Mouse (Mus musculus): ENCODE data around the gene Adm. TPM values are rescaled to one million over a fixed set of nuclear protein-coding genes. Genes with fewer than 3 reads are reported as not detected.

Gene Adm
- polyA plus RNA-seq, 1 experiment from 2014 or later: 2.5 TPM

DNA sequence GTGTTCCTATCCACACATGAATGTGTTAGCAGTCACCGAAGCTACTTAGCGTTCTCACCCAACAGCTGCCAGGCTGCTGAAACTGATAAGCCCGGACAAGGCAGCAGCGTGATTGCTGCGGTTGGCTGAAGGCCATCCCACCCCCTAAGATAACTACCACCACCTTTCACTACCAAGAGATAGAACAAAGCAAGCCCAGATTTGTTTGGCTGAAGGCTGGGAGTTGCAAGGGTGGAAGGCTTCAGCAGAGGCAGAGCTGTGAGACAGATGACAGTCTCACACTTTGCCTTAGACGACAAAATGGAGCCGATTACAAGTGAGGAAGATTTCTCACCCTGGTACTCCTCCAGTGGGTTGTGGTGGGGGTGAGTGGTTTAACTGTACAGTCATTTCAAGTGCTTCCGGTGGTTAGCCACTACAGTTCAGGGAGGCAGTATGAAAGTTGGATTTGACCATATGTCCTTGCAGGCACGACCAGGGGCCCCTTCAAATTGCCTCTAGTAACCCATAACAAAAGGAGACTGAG, 8.3 kb upstream of the Adm start:
- Histone ChIP-seq H3K4me1 (ENCODE audit: insufficient read depth) (peaks cover 15% of the 10 kb centered on the region; the same call in 1 of the 2 replicates), H3K27ac (ENCODE audit: low read depth) (no peak overlapping the region), H3K9me3 (ENCODE audit: low read depth, low read length) (no peaks in the 10 kb centered on the region), H3K4me3 (ENCODE audit: low read depth, low read length) (no peak overlapping the region), H3K27me3 (ENCODE audit: insufficient read depth, low read length) (no peaks in the 10 kb centered on the region), H3K9ac (no peak overlapping the region; the same call in 1 of the 2 replicates), H3K4me2 (no peak overlapping the region), H3K36me3 (ENCODE audit: insufficient read depth) (no peaks in the 10 kb centered on the region)
- no peak for TF ChIP-seq CTCF (IDR thresholded peaks at IDR 0.05; ENCODE audit: low read depth)
- WGBS: 11% methylated on average over 9 of the region's 9 CpGs
- DNase-seq (no peak), ATAC-seq (ENCODE audit: insufficient read depth) (no peak)

DNA sequence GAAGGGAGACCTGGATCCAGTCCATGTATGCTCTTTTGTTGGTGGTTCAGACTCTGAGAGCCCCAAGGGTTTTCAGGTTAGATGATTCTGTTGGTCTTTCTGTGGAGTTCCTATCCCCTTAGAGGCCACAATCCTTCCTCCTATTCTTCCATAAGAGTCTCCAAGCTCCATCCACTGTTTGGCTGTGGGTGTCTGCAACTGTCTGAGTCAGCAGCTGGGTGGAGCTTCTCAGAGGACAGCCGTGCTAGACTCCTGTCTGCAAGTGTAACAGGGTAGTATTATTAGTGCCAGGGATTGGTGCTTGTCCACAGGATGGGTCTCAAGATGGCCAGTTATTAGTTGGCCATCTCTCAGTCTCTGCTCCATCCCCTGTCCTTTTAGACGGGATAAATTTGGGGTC, 3.4 kb upstream of the Adm start:
- no peaks in the 10 kb centered on the region for H3K9me3 ChIP-seq (ENCODE audit: low read depth, low read length)
- TF ChIP-seq CTCF (IDR thresholded peaks at IDR 0.05; ENCODE audit: low read depth): no peak
- H3K36me3 ChIP-seq (ENCODE audit: insufficient read depth): no peaks in the 10 kb centered on the region
- H3K4me1 ChIP-seq (ENCODE audit: insufficient read depth): peaks cover 27% of the 10 kb centered on the region; the same call in 1 of the 2 replicates
- DNase-seq: no peak
- H3K4me3 ChIP-seq (ENCODE audit: low read depth, low read length): no peak overlapping the region
- no peak overlapping the region for H3K27ac ChIP-seq (ENCODE audit: low read depth)
- no peak for ATAC-seq (ENCODE audit: insufficient read depth)
- no peak overlapping the region for H3K4me2 ChIP-seq
- 47% methylated on average over 2 of the region's 2 CpGs for WGBS
- H3K27me3 ChIP-seq (ENCODE audit: insufficient read depth, low read length): peaks cover 31% of the 10 kb centered on the region
- H3K9ac ChIP-seq: no peak overlapping the region

DNA sequence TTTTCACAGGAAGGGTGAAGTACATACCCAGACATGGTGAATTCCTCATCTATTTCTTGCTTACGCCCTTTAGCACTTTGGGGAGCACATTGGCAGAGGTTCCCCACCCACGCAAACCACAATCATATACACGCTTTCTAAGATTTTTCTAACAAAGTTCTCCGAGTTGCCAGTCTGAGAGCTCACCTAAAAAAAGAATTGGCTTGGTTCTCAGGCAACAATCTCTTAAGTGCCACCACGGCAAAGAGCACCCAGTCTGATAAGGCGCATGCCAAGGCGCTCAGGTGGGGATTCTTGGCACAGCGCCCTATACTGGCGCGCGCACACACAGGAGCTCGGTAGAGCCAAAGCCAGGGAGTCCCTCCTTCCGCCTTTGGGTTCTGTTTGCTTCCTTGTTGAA, 2.5 kb upstream of the Adm start:
- Histone ChIP-seq H3K4me3 (ENCODE audit: low read depth, low read length) (no peak overlapping the region), H3K9me3 (ENCODE audit: low read depth, low read length) (no peaks in the 10 kb centered on the region), H3K4me1 (ENCODE audit: insufficient read depth) (peaks cover 24% of the 10 kb centered on the region; the same call in 1 of the 2 replicates), H3K27me3 (ENCODE audit: insufficient read depth, low read length) (peaks cover 39% of the 10 kb centered on the region), H3K9ac (no peak overlapping the region), H3K36me3 (ENCODE audit: insufficient read depth) (no peaks in the 10 kb centered on the region), H3K27ac (ENCODE audit: low read depth) (no peak overlapping the region), H3K4me2 (no peak overlapping the region)
- no peak for ATAC-seq (ENCODE audit: insufficient read depth)
- peak; percentile 74 for DNase-seq
- WGBS: 70% methylated on average over 13 of the region's 13 CpGs
- no peak for TF ChIP-seq CTCF (IDR thresholded peaks at IDR 0.05; ENCODE audit: low read depth)

DNA sequence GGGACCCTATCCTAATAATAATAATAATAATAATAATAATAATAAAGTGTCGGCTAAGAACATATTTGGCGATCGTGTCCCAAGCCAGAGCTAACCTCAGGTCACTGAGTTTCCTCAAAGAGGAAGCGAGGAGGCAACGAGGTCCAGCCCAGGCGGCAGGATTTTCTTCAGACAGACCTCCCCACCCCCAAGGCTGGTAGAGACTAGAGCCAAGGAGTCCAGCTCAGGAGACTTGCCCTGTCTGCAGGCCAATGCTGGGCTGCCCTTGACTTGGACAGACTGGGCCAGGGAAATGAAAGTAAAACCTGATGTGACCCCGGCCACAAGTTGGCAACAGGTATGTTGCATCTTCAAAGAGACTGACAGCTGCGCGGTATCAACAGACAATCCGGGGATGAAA, 2.0 kb upstream of the Adm start:
- H3K9ac ChIP-seq: no peak overlapping the region
- ATAC-seq (ENCODE audit: insufficient read depth) (no peak), DNase-seq (no peak)
- H3K27ac ChIP-seq (ENCODE audit: low read depth): no peak overlapping the region
- H3K4me1 ChIP-seq (ENCODE audit: insufficient read depth): peaks cover 26% of the 10 kb centered on the region; the same call in 1 of the 2 replicates
- H3K9me3 ChIP-seq (ENCODE audit: low read depth, low read length): no peaks in the 10 kb centered on the region
- 60% methylated on average over 10 of the region's 10 CpGs for WGBS
- H3K4me2 ChIP-seq: peak overlapping the region; percentile 95; the same call in 1 of the 2 replicates
- H3K4me3 ChIP-seq (ENCODE audit: low read depth, low read length): no peak overlapping the region
- H3K27me3 ChIP-seq (ENCODE audit: insufficient read depth, low read length): peaks cover 39% of the 10 kb centered on the region
- H3K36me3 ChIP-seq (ENCODE audit: insufficient read depth): no peaks in the 10 kb centered on the region
- no peak for TF ChIP-seq CTCF (IDR thresholded peaks at IDR 0.05; ENCODE audit: low read depth)

DNA sequence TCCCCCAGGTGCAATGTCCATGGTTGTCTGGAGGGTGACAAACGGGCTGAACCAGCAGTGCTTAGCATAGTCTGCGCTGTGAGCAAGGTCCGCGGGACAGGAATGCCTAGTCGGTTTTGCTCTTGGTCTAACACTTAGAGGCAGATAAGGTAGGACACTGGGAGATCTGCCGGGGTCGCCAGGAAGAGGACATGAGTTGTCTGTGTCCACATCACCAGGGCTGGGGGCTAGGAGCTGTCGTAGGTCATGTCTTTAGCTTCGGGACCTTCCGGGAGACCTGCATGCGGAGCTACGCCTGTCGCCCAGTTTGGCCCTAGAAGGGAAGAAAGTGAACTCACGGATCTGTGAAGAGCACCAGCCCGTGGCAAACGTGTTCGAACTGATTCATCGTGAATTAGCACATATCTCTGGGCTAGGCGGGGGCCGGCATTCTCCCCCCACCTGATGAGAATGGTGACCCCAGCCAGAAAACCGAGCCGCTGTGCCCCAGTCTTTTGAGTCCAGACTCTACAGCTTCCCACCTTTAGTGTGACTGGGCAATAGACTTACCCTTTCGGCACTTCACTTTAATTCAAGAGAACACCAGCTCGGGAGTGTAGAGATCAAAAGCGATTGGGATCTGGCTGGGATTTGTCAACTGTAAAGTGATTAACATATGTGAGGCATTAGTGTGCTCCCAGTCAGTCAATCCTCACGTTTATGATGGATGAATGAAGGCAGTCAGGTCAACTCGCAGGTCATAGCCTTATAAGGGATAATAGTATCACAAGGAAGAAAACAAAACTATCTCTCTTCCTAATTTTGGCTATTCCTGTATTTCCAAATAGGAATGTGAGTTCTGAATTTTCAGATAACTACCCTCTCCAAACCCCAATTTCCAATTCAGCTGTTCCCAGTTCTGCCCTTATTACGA, 1.0 kb upstream of the Adm start:
- TF ChIP-seq CTCF (IDR thresholded peaks at IDR 0.05; ENCODE audit: low read depth): no peak
- peaks cover 43% of the 10 kb centered on the region for H3K27me3 ChIP-seq (ENCODE audit: insufficient read depth, low read length)
- no peaks in the 10 kb centered on the region for H3K9me3 ChIP-seq (ENCODE audit: low read depth, low read length)
- H3K27ac ChIP-seq (ENCODE audit: low read depth): no peak overlapping the region
- 4% methylated on average over 28 of the region's 28 CpGs for WGBS
- no peak overlapping the region for H3K9ac ChIP-seq
- ATAC-seq (ENCODE audit: insufficient read depth): no peak
- peaks cover 32% of the 10 kb centered on the region; the same call in 1 of the 2 replicates for H3K4me1 ChIP-seq (ENCODE audit: insufficient read depth)
- H3K4me2 ChIP-seq: peak overlapping the region; percentile 95
- H3K4me3 ChIP-seq (ENCODE audit: low read depth, low read length): peak overlapping the region; percentile 50
- H3K36me3 ChIP-seq (ENCODE audit: insufficient read depth): no peaks in the 10 kb centered on the region
- peak; percentile 28 for DNase-seq

DNA sequence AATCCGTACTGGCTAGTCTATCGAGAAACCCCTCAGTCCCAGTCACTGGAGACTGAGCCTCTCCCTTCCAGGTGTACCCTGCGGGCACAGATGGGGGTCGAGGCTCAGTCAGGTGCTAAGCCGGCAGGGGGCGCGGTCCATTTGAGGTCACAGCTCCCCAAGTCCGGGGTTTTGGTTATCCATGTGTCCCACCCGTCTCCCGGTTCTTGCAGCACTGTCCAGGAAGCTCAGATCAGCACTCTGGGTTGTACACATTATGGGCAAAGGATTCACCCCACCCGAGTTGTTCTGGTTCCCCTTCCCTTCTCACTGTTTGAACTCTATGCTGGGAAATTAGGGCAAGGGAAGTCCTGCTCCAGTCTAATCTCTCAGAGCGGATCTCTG, 370 bp upstream of the Adm start:
- WGBS: 1% methylated on average over 12 of the region's 12 CpGs
- peak; percentile 1; the same call in 1 of the 2 replicates for ATAC-seq (ENCODE audit: insufficient read depth)
- peaks cover 43% of the 10 kb centered on the region for H3K27me3 ChIP-seq (ENCODE audit: insufficient read depth, low read length)
- H3K36me3 ChIP-seq (ENCODE audit: insufficient read depth): no peaks in the 10 kb centered on the region
- no peak overlapping the region for H3K27ac ChIP-seq (ENCODE audit: low read depth)
- peak; percentile 51 for TF ChIP-seq CTCF (IDR thresholded peaks at IDR 0.05; ENCODE audit: low read depth)
- peak; percentile 39 for DNase-seq
- peaks cover 32% of the 10 kb centered on the region; the same call in 1 of the 2 replicates for H3K4me1 ChIP-seq (ENCODE audit: insufficient read depth)
- no peak overlapping the region for H3K9ac ChIP-seq
- H3K4me2 ChIP-seq: peak overlapping the region; percentile 95
- no peaks in the 10 kb centered on the region for H3K9me3 ChIP-seq (ENCODE audit: low read depth, low read length)
- peak overlapping the region; percentile 50 for H3K4me3 ChIP-seq (ENCODE audit: low read depth, low read length)

DNA sequence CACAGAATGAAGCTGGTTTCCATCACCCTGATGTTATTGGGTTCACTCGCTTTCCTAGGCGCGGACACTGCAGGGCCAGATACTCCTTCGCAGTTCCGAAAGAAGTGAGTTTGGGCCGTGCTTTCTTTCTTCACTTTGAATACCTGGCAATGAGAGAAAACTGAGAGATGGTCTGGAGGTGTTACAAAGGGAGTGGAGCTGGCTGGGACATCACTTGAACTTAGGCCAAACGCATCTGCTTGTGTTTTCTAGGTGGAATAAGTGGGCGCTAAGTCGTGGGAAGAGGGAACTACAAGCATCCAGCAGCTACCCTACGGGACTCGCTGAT, 776 bp downstream of the Adm start:
- Histone ChIP-seq H3K9me3 (ENCODE audit: low read depth, low read length) (no peaks in the 10 kb centered on the region), H3K4me1 (ENCODE audit: insufficient read depth) (peaks cover 32% of the 10 kb centered on the region; the same call in 1 of the 2 replicates), H3K27ac (ENCODE audit: low read depth) (no peak overlapping the region), H3K36me3 (ENCODE audit: insufficient read depth) (no peaks in the 10 kb centered on the region), H3K27me3 (ENCODE audit: insufficient read depth, low read length) (peaks cover 43% of the 10 kb centered on the region), H3K4me2 (peak overlapping the region; percentile 95), H3K4me3 (ENCODE audit: low read depth, low read length) (peak overlapping the region; percentile 50), H3K9ac (peak overlapping the region; percentile 65)
- DNase-seq (peak; percentile 10), ATAC-seq (ENCODE audit: insufficient read depth) (no peak)
- TF ChIP-seq CTCF (IDR thresholded peaks at IDR 0.05; ENCODE audit: low read depth): no peak
- WGBS: 2% methylated on average over 11 of the region's 11 CpGs

Data from lung, embryonic 14.5 days (tissue).